Mouse (Mus musculus) splenic B cell, adult 2 months (primary cell): ENCODE results near the gene Pop7.

ENCODE experiments used
- DNase-seq: peaks from one replicate; pipeline ENCODE4 v3.0.0-alpha.2; 2011; ENCODE audit warnings: low read depth, low spot score
- H3K27me3 ChIP-seq: 2 replicates; pipeline ENCODE4 v1.6.1; 2012; ENCODE audit warnings: mild to moderate bottlenecking, low read length, moderate library complexity, mixed read lengths; ENCODE audit not compliant: control insufficient read depth, poor library complexity, insufficient read depth, severe bottlenecking
- H3K36me3 ChIP-seq: 2 replicates; pipeline ENCODE4 v1.6.1; 2012; ENCODE audit warnings: mild to moderate bottlenecking, low read length, moderate library complexity, mixed read lengths; ENCODE audit not compliant: control insufficient read depth, poor library complexity, insufficient read depth, severe bottlenecking

Pop7 gene

GRCm38 (mm10) chr5:137531414-137532130 lies 29.3 kb upstream of the Pop7 start:
- peak; percentile 50 for DNase-seq
- Histone ChIP-seq H3K27me3 (no peaks in the 10 kb centered on the region), H3K36me3 (peaks cover 14% of the 10 kb centered on the region)

- Histone ChIP-seq H3K27me3 (no peaks in the 10 kb centered on the region), H3K36me3 (peaks cover 17% of the 10 kb centered on the region)
- peak; percentile 89 for DNase-seq
These were observed 28.5 kb upstream of the Pop7 start for GRCm38 (mm10) chr5:137530588-137531413.

GRCm38 (mm10) chr5:137530075-137530474 lies 27.8 kb upstream of the Pop7 start:
- H3K27me3 ChIP-seq = no peaks in the 10 kb centered on the region
- DNase-seq = no peak
- H3K36me3 ChIP-seq = peaks cover 17% of the 10 kb centered on the region

GRCm38 (mm10) chr5:137529221-137529995 lies 27.1 kb upstream of the Pop7 start:
- Histone ChIP-seq H3K36me3 (peaks cover 18% of the 10 kb centered on the region), H3K27me3 (no peaks in the 10 kb centered on the region)
- no peak for DNase-seq

GRCm38 (mm10) chr5:137528247-137528968 lies 26.1 kb upstream of the Pop7 start:
- Histone ChIP-seq H3K27me3 (no peaks in the 10 kb centered on the region), H3K36me3 (peaks cover 18% of the 10 kb centered on the region)
- DNase-seq = no peak

- Histone ChIP-seq H3K27me3 (no peaks in the 10 kb centered on the region), H3K36me3 (peaks cover 18% of the 10 kb centered on the region)
- no peak for DNase-seq
These were observed 25.1 kb upstream of the Pop7 start for GRCm38 (mm10) chr5:137527413-137527812.

- H3K27me3 ChIP-seq = no peaks in the 10 kb centered on the region
- H3K36me3 ChIP-seq = peaks cover 24% of the 10 kb centered on the region
- DNase-seq = peak; percentile 40
These were observed 24.0 kb upstream of the Pop7 start for GRCm38 (mm10) chr5:137526192-137526936.

- no peak for DNase-seq
- H3K27me3 ChIP-seq = no peaks in the 10 kb centered on the region
- peaks cover 28% of the 10 kb centered on the region for H3K36me3 ChIP-seq
These were observed 23.2 kb upstream of the Pop7 start for GRCm38 (mm10) chr5:137525511-137525910.

GRCm38 (mm10) chr5:137524671-137525070 lies 22.4 kb upstream of the Pop7 start:
- Histone ChIP-seq H3K27me3 (no peaks in the 10 kb centered on the region), H3K36me3 (peaks cover 25% of the 10 kb centered on the region)
- no peak for DNase-seq

- no peak for DNase-seq
- no peaks in the 10 kb centered on the region for H3K27me3 ChIP-seq
- H3K36me3 ChIP-seq = peaks cover 28% of the 10 kb centered on the region
These were observed 21.9 kb upstream of the Pop7 start for GRCm38 (mm10) chr5:137524251-137524515.

GRCm38 (mm10) chr5:137523396-137524250 lies 21.3 kb upstream of the Pop7 start:
- Histone ChIP-seq H3K36me3 (peaks cover 25% of the 10 kb centered on the region), H3K27me3 (no peaks in the 10 kb centered on the region)
- DNase-seq = no peak

- H3K27me3 ChIP-seq = no peaks in the 10 kb centered on the region
- DNase-seq = no peak
- peaks cover 22% of the 10 kb centered on the region for H3K36me3 ChIP-seq
These were observed 20.4 kb upstream of the Pop7 start for GRCm38 (mm10) chr5:137522711-137523110.

- Histone ChIP-seq H3K36me3 (peaks cover 18% of the 10 kb centered on the region), H3K27me3 (no peaks in the 10 kb centered on the region)
- no peak for DNase-seq
These were observed 19.5 kb upstream of the Pop7 start for GRCm38 (mm10) chr5:137521861-137522260.
